Mouse (Mus musculus) kidney, adult 2 months (tissue): ENCODE measurements around the gene Cep78.

Experiments used
- CTCF ChIP-seq: fragments of 200-500 bp; conservative IDR thresholded peaks from 2 replicates; pipeline ENCODE4 v1.5.1; 2011; ENCODE audit warnings: low read depth, mild to moderate bottlenecking, control low read depth, low read length, moderate library complexity, mixed read lengths; ENCODE audit not compliant: insufficient read depth, insufficient read length
- POLR2A ChIP-seq: fragments of 200-500 bp; IDR thresholded peaks from one replicate; pipeline ENCODE4 v1.6.1; 2011; ENCODE audit warnings: low read depth, low read length, control low read depth

GRCm38 (mm10) chr19:15998157-15998556 is 13.4 kb upstream of the Cep78 start:
- TF ChIP-seq CTCF (peak; percentile 54; the same call in 1 of the 2 replicates), POLR2A (no peak)
